Mouse (Mus musculus) liver, embryonic 16.5 days (tissue): Measurements from ENCODE around the gene Chl1. TPM values are rescaled to one million over a fixed set of nuclear protein-coding genes. Genes with fewer than 3 reads are reported as not detected.

Source experiments
- ATAC-seq: fragments of 200-750 bp; cut with Nextera tagmentation; 2 replicates; pipeline ENCODE4 v1.8.0; 2017; ENCODE audit warnings: low read depth, mild to moderate bottlenecking, moderate number of reproducible peaks, moderate library complexity
- H3K27ac ChIP-seq: fragments of 300-500 bp; sonication (generic); 2 replicates; pipeline ENCODE4 v1.5.1; 2014; ENCODE audit warnings: mild to moderate bottlenecking, low read length
- H3K27me3 ChIP-seq: fragments of 300-500 bp; sonication (generic); 2 replicates; pipeline ENCODE4 v1.6.1; 2014; ENCODE audit warnings: low read depth, low read length, mixed read lengths; ENCODE audit not compliant: control insufficient read depth, insufficient read depth
- H3K36me3 ChIP-seq: fragments of 300-500 bp; sonication (generic); 2 replicates; pipeline ENCODE4 v1.6.1; 2014; ENCODE audit warnings: mild to moderate bottlenecking; ENCODE audit not compliant: control insufficient read depth, insufficient read depth
- H3K4me1 ChIP-seq: fragments of 300-500 bp; sonication (generic); 2 replicates; pipeline ENCODE4 v1.6.1; 2014; ENCODE audit warnings: low read depth, low read length, mixed read lengths; ENCODE audit not compliant: control insufficient read depth
- H3K4me2 ChIP-seq: fragments of 300-500 bp; sonication (generic); 2 replicates; pipeline ENCODE4 v1.6.1; 2014; ENCODE audit warnings: low read depth, low read length, mixed read lengths
- H3K4me3 ChIP-seq: fragments of 300-500 bp; sonication (generic); 2 replicates; pipeline ENCODE4 v1.5.1; 2014; ENCODE audit warnings: low read depth, mild to moderate bottlenecking, low read length
- H3K9ac ChIP-seq: fragments of 300-500 bp; sonication (generic); 2 replicates; pipeline ENCODE4 v1.6.1; 2014; ENCODE audit warnings: low read depth, low read length
- H3K9me3 ChIP-seq: fragments of 300-500 bp; sonication (generic); replicated peaks from 2 replicates; pipeline ENCODE4 v1.6.1; 2016; ENCODE audit warnings: low read length; ENCODE audit not compliant: control insufficient read depth
- WGBS: fragments of 180-500 bp; shearing (Covaris S2); extraction: QIAGEN DNeasy Blood & Tissue Kit; methylation state at CpG from one replicate; pipeline ENCODE4 v1.1.7; 2014; ENCODE audit not compliant: insufficient replicate concordance; 5-methylcytosine and 5-hydroxymethylcytosine counted together
- polyA plus RNA-seq: library from polyadenylated mRNA; unstranded; fragments of >200 nt; fragmentation: Nextera tagmentation; extraction: Ambion mirVana; gene quantifications from 2 replicates; pipeline ENCODE4 v1.2.1, GENCODE M21; 2015

The Chl1 gene
- polyA plus RNA-seq, 1 experiment from 2014 or later: 0.02 TPM

DNA sequence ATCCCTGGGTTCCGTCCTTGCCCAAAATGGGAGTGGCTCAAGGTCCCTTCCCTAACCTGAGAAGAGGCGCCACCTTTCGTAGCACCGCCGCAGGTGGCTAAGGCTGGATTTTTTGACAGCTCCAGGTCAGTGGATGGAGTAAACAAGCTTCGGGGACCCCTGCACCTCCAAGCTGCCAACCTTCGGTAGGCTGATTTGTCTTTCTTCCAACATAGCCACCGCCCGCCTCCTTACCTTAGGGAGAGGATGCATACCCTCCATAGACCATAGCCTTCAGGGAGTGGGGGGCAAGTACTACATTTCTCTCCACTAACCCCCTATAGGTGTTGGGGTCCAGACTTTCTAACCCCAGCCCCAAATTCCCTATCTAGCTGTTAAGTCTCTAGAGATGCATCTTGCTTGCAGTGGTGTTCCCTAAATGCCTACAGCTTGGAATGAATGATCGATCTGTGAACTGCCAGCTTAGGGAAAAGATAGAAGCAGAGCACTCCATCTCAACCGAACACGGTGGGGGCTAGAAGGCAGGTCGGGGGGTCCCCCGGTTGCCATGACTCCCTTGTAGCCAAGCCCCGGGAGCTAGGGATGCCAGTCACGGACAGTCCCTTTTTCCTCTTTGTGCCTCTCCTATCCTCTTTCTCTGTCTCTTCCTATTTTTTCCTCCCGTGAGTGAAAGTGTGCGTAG, 1.0 kb downstream of the Chl1 start:
- ATAC-seq: no peak
- no peak overlapping the region for H3K27ac ChIP-seq
- no peaks in the 10 kb centered on the region for H3K36me3 ChIP-seq
- 5% methylated on average over 18 of the region's 18 CpGs for WGBS
- 0 out of 2 replicates have a peak overlapping the region, but pooled peaks have one; percentile 17 for H3K4me2 ChIP-seq
- no peaks in the 10 kb centered on the region for H3K4me1 ChIP-seq
- peaks cover 20% of the 10 kb centered on the region for H3K27me3 ChIP-seq
- no peak overlapping the region for H3K9ac ChIP-seq
- H3K9me3 ChIP-seq: no peaks in the 10 kb centered on the region
- no peak overlapping the region for H3K4me3 ChIP-seq

DNA sequence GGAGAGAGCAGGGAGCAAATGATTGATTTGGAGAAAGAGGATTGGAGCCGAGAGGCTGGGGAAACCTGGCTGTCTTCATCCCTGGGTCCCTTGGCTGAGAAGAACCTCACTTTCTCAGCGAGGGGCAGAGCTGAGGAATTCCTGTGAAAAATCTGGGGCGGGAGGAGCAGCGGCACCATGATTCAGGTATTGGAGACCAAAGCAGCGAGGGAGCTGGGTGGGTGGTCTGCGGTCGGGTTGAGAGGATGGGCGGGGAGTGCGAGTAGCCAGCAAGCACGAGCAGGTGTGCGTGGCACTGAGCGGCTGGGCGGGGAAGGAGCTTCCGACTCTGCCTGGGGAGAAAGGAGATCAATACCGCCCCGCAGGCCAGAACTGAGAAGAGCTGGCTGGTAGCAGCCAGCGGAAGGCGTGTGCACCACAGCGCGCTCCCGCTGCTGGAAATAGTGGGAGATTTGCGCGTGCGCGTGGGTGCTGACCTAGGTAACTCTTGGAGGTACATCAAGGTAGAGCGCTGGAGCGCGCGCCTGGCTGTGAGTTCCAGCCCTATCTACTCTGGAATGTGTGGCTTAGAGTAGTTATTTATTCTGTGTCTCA, 1.7 kb downstream of the Chl1 start:
- H3K4me1 ChIP-seq: no peaks in the 10 kb centered on the region
- no peak overlapping the region for H3K9ac ChIP-seq
- ATAC-seq: no peak
- no peaks in the 10 kb centered on the region for H3K36me3 ChIP-seq
- H3K4me2 ChIP-seq: peak overlapping the region; percentile 17; the same call in 1 of the 2 replicates
- H3K9me3 ChIP-seq: no peaks in the 10 kb centered on the region
- WGBS: under 1% methylated on average over 29 of the region's 29 CpGs
- peak overlapping the region; percentile 18 for H3K4me3 ChIP-seq
- H3K27ac ChIP-seq: no peak overlapping the region
- peaks cover 20% of the 10 kb centered on the region for H3K27me3 ChIP-seq

DNA sequence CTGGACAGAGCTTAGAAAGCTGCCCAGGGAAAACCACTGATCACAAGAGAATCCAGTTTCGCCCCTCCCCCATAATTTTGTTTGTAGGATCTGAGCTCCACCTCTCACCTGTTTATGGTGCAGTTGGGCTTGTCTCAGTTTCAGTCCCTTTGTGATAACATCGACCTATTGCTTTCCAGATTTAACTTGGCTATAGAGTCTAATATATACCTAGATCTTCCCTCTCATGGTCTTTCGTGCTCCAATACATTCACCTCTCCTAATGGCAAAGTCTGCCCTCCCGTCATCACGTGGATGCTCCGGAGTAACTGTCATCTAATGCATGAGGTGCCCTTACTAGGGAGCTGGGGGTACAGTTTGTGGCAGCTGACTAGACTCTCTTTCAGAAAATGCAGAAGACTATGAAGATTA, 2.5 kb downstream of the Chl1 start:
- Histone ChIP-seq H3K9ac (no peak overlapping the region), H3K4me1 (no peaks in the 10 kb centered on the region), H3K27me3 (peaks cover 20% of the 10 kb centered on the region), H3K9me3 (no peaks in the 10 kb centered on the region), H3K27ac (no peak overlapping the region), H3K4me3 (no peak overlapping the region), H3K36me3 (no peaks in the 10 kb centered on the region), H3K4me2 (no peak overlapping the region)
- no peak for ATAC-seq
- 45% methylated on average over 6 of the region's 6 CpGs for WGBS

DNA sequence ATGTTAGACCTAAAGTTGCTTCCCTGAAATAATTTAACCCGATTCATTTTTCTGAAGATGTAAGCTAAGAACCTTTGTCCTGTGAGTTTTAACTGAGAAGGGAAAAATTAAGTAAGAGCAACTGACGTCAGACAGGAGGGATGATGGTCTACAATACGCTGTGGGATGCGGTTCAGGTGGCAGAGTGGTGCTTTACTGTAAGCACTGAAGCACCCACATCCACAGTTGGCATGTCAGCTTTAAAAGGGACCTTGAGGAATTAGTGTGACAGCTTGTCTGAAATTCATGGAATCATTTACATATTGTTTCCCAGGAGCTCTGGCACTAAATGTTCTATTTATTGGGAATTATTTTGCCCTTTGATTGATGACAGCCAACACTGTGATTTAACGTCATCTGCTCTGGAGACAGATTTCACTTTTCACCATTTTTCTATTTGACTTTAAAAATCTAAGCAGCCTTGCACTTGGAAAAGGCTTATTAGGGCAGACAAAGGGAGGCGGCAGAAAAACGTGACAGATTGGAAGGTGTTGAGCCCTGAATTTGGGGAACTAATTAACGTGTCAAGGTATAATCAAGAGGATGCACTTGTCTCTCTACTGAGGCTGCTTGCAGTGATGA, 3.3 kb downstream of the Chl1 start:
- Histone ChIP-seq H3K27ac (no peak overlapping the region), H3K9ac (no peak overlapping the region), H3K4me3 (no peak overlapping the region), H3K4me1 (no peaks in the 10 kb centered on the region), H3K36me3 (no peaks in the 10 kb centered on the region), H3K9me3 (no peaks in the 10 kb centered on the region), H3K27me3 (peaks cover 20% of the 10 kb centered on the region), H3K4me2 (no peak overlapping the region)
- no peak for ATAC-seq
- 56% methylated on average over 8 of the region's 8 CpGs for WGBS

DNA sequence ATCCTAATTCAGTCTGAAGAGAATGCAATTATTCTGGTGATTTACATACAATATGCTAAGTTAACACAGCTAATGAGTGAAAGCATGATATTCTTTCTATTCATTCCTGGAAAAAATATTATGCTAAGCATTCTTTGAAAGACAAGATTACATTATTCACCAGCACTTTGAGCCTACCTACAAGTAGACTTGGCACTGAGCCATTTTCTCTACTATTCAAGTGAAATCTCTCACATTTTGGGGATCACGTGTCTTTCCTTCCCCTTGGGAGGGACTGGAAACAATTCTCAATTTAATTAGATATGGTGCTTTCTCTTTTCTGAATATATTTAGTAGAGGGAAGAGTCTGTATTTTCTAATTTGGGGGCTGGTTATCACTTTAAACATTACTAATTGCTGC, 4.0 kb downstream of the Chl1 start:
- Histone ChIP-seq H3K27me3 (peaks cover 20% of the 10 kb centered on the region), H3K9me3 (no peaks in the 10 kb centered on the region), H3K4me3 (no peak overlapping the region), H3K27ac (no peak overlapping the region), H3K36me3 (no peaks in the 10 kb centered on the region), H3K4me2 (no peak overlapping the region), H3K4me1 (no peaks in the 10 kb centered on the region), H3K9ac (no peak overlapping the region)
- 42% methylated on average over 1 of the region's 1 CpGs for WGBS
- ATAC-seq: no peak

DNA sequence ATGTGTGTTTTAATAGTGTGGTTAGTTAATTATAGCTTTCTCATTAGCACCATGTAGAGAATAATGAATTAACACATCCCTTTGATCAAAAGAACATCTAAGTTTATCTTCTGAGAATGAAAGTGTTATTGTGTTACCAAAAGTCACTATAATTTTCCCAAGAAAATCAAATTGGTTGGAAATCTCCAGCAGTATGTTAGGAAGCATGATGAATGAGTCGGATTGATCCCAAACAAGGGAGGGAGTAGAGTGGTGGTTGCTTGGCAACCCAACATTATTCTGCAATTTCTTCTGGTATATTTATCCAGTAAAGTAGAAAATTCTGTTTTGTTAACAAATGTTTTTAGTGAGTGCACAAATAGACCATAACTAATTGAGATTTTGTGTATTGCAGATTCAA, 4.4 kb downstream of the Chl1 start:
- H3K27ac ChIP-seq: no peak overlapping the region
- H3K9ac ChIP-seq: no peak overlapping the region
- H3K4me1 ChIP-seq: no peaks in the 10 kb centered on the region
- WGBS: 64% methylated on average over 1 of the region's 1 CpGs
- no peak overlapping the region for H3K4me3 ChIP-seq
- H3K27me3 ChIP-seq: peaks cover 20% of the 10 kb centered on the region
- ATAC-seq: no peak
- no peaks in the 10 kb centered on the region for H3K9me3 ChIP-seq
- no peaks in the 10 kb centered on the region for H3K36me3 ChIP-seq
- no peak overlapping the region for H3K4me2 ChIP-seq

DNA sequence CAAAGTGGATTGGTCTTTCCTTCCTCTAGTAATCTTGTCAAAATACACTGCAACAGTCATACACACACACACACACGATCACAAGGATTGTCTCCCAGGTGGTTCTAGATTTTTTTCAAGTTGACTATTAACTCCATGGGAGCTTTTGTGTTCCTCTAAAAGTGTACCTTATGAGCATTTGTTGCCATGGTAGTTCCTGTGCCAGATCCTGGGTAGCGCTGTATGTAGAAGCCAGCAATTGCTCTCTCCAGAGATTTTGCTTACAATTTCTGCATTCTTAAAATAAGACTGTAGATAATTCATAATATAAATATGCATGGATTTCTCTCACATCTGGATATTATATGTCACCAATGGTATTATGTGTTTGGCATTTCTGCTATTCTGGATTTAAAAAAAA, 9.2 kb downstream of the Chl1 start:
- H3K4me3 ChIP-seq: no peak overlapping the region
- H3K27me3 ChIP-seq: no peaks in the 10 kb centered on the region
- no peak overlapping the region for H3K4me2 ChIP-seq
- no peaks in the 10 kb centered on the region for H3K4me1 ChIP-seq
- H3K9ac ChIP-seq: no peak overlapping the region
- WGBS: 62% methylated on average over 2 of the region's 2 CpGs
- ATAC-seq: no peak
- H3K9me3 ChIP-seq: no peaks in the 10 kb centered on the region
- no peak overlapping the region for H3K27ac ChIP-seq
- H3K36me3 ChIP-seq: no peaks in the 10 kb centered on the region

DNA sequence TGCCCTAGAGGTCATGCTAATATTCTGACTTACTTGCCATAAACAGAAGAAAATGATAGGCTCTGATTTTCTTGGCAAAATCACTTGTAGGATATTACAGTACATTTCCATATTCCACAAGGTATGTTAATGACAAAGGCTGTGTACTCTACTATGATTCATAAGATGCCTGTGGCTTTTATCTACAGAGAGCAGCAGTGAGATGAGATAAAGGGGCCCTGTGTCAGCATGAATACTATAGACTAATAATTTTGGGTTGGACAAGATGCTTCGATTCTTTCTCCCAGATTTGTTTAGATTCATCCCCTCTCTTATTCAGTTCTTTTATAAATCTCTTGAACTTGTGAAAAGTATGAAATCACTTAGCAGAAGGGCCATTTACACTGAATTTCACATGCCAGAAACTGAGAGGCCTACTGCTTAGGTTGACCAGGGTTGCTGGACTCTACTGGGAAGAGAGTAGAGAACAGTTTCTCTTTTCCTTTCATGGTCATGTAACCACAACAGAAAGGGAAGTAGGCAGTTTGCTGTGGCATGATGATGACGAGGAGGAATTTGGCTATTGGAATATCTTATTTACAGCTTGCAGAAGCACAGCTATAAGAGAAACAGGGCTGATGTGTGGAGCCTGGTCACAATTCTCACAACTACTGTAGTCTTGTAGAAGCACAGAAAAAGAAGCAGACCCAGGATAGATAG, 15.1 kb downstream of the Chl1 start:
- WGBS: 18% methylated on average over 2 of the region's 2 CpGs
- no peak overlapping the region for H3K4me3 ChIP-seq
- no peak overlapping the region for H3K27ac ChIP-seq
- H3K9ac ChIP-seq: no peak overlapping the region
- no peaks in the 10 kb centered on the region for H3K27me3 ChIP-seq
- no peak for ATAC-seq
- no peaks in the 10 kb centered on the region for H3K4me1 ChIP-seq
- no peaks in the 10 kb centered on the region for H3K9me3 ChIP-seq
- H3K36me3 ChIP-seq: no peaks in the 10 kb centered on the region
- no peak overlapping the region for H3K4me2 ChIP-seq
